Mouse (Mus musculus) B cell, adult (primary cell): ENCODE measurements around the gene S100a10. TPM values are rescaled to one million over a fixed set of nuclear protein-coding genes. Genes with fewer than 3 reads are reported as not detected.

Source experiments
- total RNA-seq: library from RNA; stranded (reverse); gene quantifications from 4 replicates; pipeline ENCODE4 v1.2.4, GENCODE M21; 2023; ENCODE audit not compliant: inconsistent age

Gene S100a10
- 184 to 224 TPM (median 202 TPM) in 4 replicates for total RNA-seq

GRCm38 (mm10) chr3:93554981-93555877 lies at the start of gene S100a10:
S100a10 (plus strand) TSS chr3:93555080.

DNA sequence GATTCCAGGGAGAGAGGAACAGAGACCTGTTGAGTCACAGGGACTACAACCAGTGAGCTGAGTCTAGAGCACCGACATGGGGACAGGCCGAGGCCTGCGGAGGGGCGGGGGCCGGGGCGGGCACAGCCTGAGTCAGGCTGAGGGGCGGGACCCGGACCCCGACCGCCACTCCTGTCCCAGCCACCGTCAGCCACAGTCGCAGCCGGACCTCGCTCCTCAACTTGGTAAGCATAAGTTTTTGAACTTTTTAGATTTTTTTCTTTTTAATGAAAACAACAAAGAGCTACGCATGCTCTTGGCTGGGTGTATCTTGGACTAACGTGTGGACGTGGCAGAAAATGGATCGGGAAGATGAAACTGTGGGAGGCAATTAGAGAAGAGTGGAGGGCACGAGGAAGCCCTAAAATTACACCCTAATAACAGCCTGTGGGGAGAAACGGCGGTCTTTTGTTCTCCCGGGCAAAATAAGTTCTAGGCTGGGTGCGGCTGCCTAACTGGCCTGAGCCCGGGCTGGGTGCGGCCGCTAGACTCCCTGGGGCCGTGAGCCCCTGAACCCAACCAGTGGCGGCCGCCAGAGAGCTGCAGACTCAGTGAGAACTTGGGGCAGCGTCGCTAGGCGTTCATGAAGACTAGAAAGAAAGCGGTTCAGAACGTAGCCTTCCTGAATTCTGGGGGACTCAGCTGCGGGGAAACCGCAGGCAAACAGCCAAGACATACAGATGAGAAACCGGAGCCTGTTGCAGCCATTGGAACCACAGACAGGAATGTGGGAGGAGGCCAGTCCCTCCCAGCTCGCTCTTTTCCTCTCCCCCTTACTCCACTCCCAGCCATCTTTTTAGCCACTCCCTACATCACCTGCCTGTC lies 34.3 kb upstream of the S100a10 start, which contains the start of gene S100a11:
TSS of gene S100a11 (plus strand) at position 159 of the 864 bp plus-strand sequence.

Other genes starting within 250 kb of the S100a10 start
- not detected in 4 replicates for gene Hrnr, start 235.3 kb upstream of the S100a10 start, total RNA-seq
- gene Rptn, start 161.4 kb upstream of the S100a10 start, total RNA-seq, result not detected in 4 replicates
- not detected in 4 replicates for gene Tchh, start 112.8 kb upstream of the S100a10 start, total RNA-seq
- gene Tchhl1, start 86.3 kb upstream of the S100a10 start, total RNA-seq, result not detected in 4 replicates
- gene S100a11, start 34.6 kb upstream of the S100a10 start, total RNA-seq, result 220 to 252 TPM (median 233 TPM) in 4 replicates
- not detected in 4 replicates for gene Tdpoz2, start 97.6 kb downstream of the S100a10 start, total RNA-seq
- gene Tdpoz1, start 121.2 kb downstream of the S100a10 start, total RNA-seq, result not detected in 4 replicates
- gene Gm37596, start 138.0 kb downstream of the S100a10 start, total RNA-seq, result not detected in 4 replicates
- not detected in 4 replicates for gene Gm5773, start 217.9 kb downstream of the S100a10 start, total RNA-seq
- not detected in 4 replicates for gene Tdpoz4, start 241.3 kb downstream of the S100a10 start, total RNA-seq